Mouse (Mus musculus): Measurements from ENCODE around the gene Flywch2. TPM values are rescaled to one million over a fixed set of nuclear protein-coding genes. Genes with fewer than 3 reads are reported as not detected.

Gene Flywch2
- polyA plus RNA-seq, 1 experiment from 2014 or later, result 27.0 TPM

- Histone ChIP-seq H3K36me3 (ENCODE audit: control insufficient read depth, insufficient read depth, low read length) (peaks cover 27% of the 10 kb centered on the region), H3K27ac (replicated peaks; ENCODE audit: low read depth, low read length) (no peak overlapping the region), H3K9me3 (ENCODE audit: control insufficient read depth, low read length) (no peaks in the 10 kb centered on the region), H3K9ac (ENCODE audit: low read depth, low read length) (no peak overlapping the region), H3K4me3 (ENCODE audit: low read depth, low read length) (peak overlapping the region; percentile 20), H3K27me3 (replicated peaks; ENCODE audit: control insufficient read depth, insufficient read depth, low read length) (peaks cover 34% of the 10 kb centered on the region), H3K4me1 (ENCODE audit: control insufficient read depth, insufficient read depth, low read length) (peaks cover 11% of the 10 kb centered on the region), H3K4me2 (ENCODE audit: low read depth, low read length) (peak overlapping the region; percentile 23; the same call in 1 of the 2 replicates)
- peak; percentile 87 for DNase-seq (ENCODE audit: low spot score)
- ATAC-seq (ENCODE audit: low read depth), result no peak
- WGBS, result 30% methylated on average over 10 of the region's 10 CpGs
Measured at GRCm38 (mm10) chr17:23748631-23749391, 37.1 kb downstream of the Flywch2 start.

DNA sequence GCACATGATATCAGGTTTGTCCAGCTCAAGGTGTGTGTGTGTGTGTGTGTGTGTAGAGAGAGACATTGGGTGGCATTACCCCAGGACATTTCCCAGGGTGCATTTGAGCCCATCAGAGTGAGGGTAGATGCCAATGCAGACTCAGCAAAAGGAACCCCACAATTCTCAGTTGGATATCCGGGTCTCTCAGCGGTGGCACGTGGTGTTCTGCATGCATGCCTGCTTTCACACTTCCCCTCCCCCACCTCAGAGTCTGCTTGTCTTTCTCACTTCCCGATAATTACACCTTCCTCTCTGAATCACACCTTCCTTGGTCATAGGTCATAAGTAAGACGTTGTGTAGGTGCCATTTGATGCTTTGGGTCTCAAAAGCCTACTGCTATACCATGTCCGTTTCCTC lies 37.9 kb downstream of the Flywch2 start:
- ATAC-seq (ENCODE audit: low read depth), result no peak
- Histone ChIP-seq H3K4me1 (ENCODE audit: control insufficient read depth, insufficient read depth, low read length) (peaks cover 11% of the 10 kb centered on the region), H3K9ac (ENCODE audit: low read depth, low read length) (no peak overlapping the region), H3K36me3 (ENCODE audit: control insufficient read depth, insufficient read depth, low read length) (peaks cover 19% of the 10 kb centered on the region), H3K27ac (replicated peaks; ENCODE audit: low read depth, low read length) (no peak overlapping the region), H3K4me3 (ENCODE audit: low read depth, low read length) (no peak overlapping the region), H3K4me2 (ENCODE audit: low read depth, low read length) (no peak overlapping the region), H3K27me3 (replicated peaks; ENCODE audit: control insufficient read depth, insufficient read depth, low read length) (peaks cover 42% of the 10 kb centered on the region), H3K9me3 (ENCODE audit: control insufficient read depth, low read length) (no peaks in the 10 kb centered on the region)
- 31% methylated on average over 6 of the region's 6 CpGs for WGBS
- DNase-seq (ENCODE audit: low spot score), result no peak

DNA sequence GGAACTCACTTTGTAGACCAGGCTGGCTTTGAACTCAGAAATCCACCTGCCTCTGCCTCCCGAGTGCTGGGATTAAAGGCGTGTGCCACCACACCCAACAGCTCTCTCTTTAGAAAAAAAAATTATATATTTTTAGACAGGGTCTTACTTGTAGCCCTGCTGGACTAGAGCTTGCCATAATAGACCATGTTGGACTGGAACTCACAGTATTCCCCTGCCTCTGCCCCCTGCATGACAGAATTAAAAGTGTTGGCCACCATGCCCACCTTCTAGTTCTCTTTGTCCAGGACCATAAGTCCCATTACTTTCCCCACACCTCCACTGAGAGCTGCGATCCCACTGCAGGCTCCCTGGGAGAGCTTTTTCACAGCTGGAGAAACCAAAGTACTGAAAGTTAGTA lies 38.4 kb downstream of the Flywch2 start:
- Histone ChIP-seq H3K27me3 (replicated peaks; ENCODE audit: control insufficient read depth, insufficient read depth, low read length) (peaks cover 47% of the 10 kb centered on the region), H3K4me3 (ENCODE audit: low read depth, low read length) (no peak overlapping the region), H3K9ac (ENCODE audit: low read depth, low read length) (no peak overlapping the region), H3K27ac (replicated peaks; ENCODE audit: low read depth, low read length) (no peak overlapping the region), H3K36me3 (ENCODE audit: control insufficient read depth, insufficient read depth, low read length) (peaks cover 13% of the 10 kb centered on the region), H3K4me2 (ENCODE audit: low read depth, low read length) (no peak overlapping the region), H3K9me3 (ENCODE audit: control insufficient read depth, low read length) (no peaks in the 10 kb centered on the region), H3K4me1 (ENCODE audit: control insufficient read depth, insufficient read depth, low read length) (peaks cover 11% of the 10 kb centered on the region)
- DNase-seq (ENCODE audit: low spot score) (no peak), ATAC-seq (ENCODE audit: low read depth) (no peak)
- WGBS, result 84% methylated on average over 3 of the region's 3 CpGs

GRCm38 (mm10) chr17:23746767-23747166 lies 39.1 kb downstream of the Flywch2 start:
- no peak overlapping the region for H3K9ac ChIP-seq (ENCODE audit: low read depth, low read length)
- no peak overlapping the region for H3K27ac ChIP-seq (replicated peaks; ENCODE audit: low read depth, low read length)
- peak overlapping the region; percentile 54; the same call in 1 of the 2 replicates for H3K4me2 ChIP-seq (ENCODE audit: low read depth, low read length)
- WGBS, result 77% methylated on average over 3 of the region's 3 CpGs
- H3K36me3 ChIP-seq (ENCODE audit: control insufficient read depth, insufficient read depth, low read length), result peaks cover 6% of the 10 kb centered on the region; the same call in 1 of the 2 replicates
- peaks cover 54% of the 10 kb centered on the region for H3K27me3 ChIP-seq (replicated peaks; ENCODE audit: control insufficient read depth, insufficient read depth, low read length)
- H3K4me3 ChIP-seq (ENCODE audit: low read depth, low read length), result no peak overlapping the region
- ATAC-seq (ENCODE audit: low read depth), result no peak
- DNase-seq (ENCODE audit: low spot score), result no peak
- no peaks in the 10 kb centered on the region for H3K9me3 ChIP-seq (ENCODE audit: control insufficient read depth, low read length)
- peaks cover 11% of the 10 kb centered on the region for H3K4me1 ChIP-seq (ENCODE audit: control insufficient read depth, insufficient read depth, low read length)

DNA sequence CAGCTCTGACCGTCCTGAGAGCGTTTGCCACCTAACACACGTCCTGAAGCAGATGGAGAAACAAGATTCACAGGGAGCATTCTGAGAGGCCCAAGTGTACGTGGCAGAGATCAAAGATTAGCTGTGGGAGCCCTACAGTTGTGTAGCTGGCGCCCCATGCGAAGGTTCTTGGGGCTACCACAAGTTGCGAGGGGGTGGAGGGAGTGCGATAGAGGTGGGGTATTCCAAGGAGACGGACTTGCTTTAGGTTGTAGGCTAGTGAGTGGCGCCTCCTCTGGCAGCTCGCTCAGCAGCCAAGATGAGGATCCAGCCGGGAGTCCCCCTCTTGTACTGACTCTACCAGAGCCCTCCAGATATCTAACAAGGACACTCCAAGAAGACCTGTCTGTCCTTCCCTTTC lies 39.6 kb downstream of the Flywch2 start:
- H3K4me2 ChIP-seq (ENCODE audit: low read depth, low read length), result peak overlapping the region; percentile 54

DNA sequence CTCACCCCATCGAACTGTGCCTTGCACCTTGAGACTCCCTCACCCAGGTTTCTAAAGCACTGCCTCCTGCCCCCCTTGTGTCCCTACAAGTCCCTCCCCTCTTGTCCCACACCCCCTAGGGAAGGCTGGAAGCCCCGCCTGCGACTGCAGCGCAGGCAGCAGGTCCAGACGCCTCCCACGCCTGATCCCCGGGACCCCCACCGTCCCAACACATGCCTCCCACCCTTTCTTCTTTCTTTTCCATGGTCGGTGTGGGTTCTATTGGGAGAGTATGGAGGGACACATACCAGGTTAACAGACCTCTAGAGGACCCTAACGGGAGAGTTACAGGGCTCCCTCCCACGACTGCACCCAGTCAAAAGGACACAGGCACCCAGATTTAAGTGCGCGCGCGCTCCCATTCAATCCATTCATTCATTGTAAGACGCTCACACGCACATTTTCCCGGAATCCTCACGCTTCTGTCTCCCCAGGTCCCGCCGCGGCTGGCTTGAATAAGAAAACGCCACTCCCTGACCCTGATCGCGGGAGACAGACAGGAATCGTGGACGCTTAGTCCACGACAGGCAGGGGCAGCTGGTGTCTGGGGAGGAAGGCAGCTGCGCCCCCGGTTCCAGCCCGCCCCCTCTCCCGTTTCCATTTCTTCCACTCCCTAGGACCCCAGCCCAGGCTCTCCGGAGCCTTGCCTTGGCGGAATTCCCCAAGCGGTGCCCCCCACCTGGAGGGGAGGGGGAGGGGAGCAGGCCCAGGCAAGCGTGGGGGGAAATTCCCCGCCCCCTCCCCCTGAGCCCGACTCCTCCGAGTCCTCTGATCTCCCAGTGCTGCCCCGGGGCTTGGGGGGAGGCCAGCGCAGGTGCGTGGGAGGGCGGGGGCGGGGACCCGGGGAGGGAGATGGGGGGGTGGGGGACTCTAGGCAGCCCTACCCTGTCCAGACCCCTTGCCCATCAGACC lies 40.3 kb downstream of the Flywch2 start, which contains the start of gene Kremen2:
Kremen2 (minus strand) TSS at position 533 of the 951 bp plus-strand sequence.
- Histone ChIP-seq H3K9ac (ENCODE audit: low read depth, low read length) (peak within 1 kb of the TSS; percentile 42), H3K36me3 (ENCODE audit: control insufficient read depth, insufficient read depth, low read length) (no peaks in the 10 kb centered on the region), H3K4me3 (ENCODE audit: low read depth, low read length) (peak within 1 kb of the TSS; percentile 33), H3K4me1 (ENCODE audit: control insufficient read depth, insufficient read depth, low read length) (peaks cover 14% of the 10 kb centered on the region), H3K9me3 (ENCODE audit: control insufficient read depth, low read length) (no peaks in the 10 kb centered on the region), H3K27me3 (replicated peaks; ENCODE audit: control insufficient read depth, insufficient read depth, low read length) (peaks cover 66% of the 10 kb centered on the region), H3K4me2 (ENCODE audit: low read depth, low read length) (peak within 1 kb of the TSS; percentile 54), H3K27ac (replicated peaks; ENCODE audit: low read depth, low read length) (no peak within 1 kb of the TSS; the same call in 1 of the 2 replicates)
- peak; percentile 53 for DNase-seq (ENCODE audit: low spot score)
- ATAC-seq (ENCODE audit: low read depth), result peak; percentile 30; the same call in 1 of the 2 replicates
- WGBS, result under 1% methylated on average over 31 of the region's 45 CpGs

More for the DNA sequence above, 39.6 kb downstream of the Flywch2 start:
- peak; percentile 19; the same call in 1 of the 2 replicates for ATAC-seq (ENCODE audit: low read depth)
- DNase-seq (ENCODE audit: low spot score), result peak; percentile 34
- Histone ChIP-seq H3K9ac (ENCODE audit: low read depth, low read length) (no peak overlapping the region), H3K36me3 (ENCODE audit: control insufficient read depth, insufficient read depth, low read length) (peaks cover 2% of the 10 kb centered on the region; the same call in 1 of the 2 replicates), H3K27ac (replicated peaks; ENCODE audit: low read depth, low read length) (no peak overlapping the region), H3K4me3 (ENCODE audit: low read depth, low read length) (peak overlapping the region; percentile 33; the same call in 1 of the 2 replicates), H3K9me3 (ENCODE audit: control insufficient read depth, low read length) (no peaks in the 10 kb centered on the region), H3K4me1 (ENCODE audit: control insufficient read depth, insufficient read depth, low read length) (peaks cover 11% of the 10 kb centered on the region), H3K27me3 (replicated peaks; ENCODE audit: control insufficient read depth, insufficient read depth, low read length) (peaks cover 59% of the 10 kb centered on the region)
- WGBS, result 6% methylated on average over 12 of the region's 12 CpGs

- no peaks in the 10 kb centered on the region for H3K36me3 ChIP-seq (ENCODE audit: control insufficient read depth, insufficient read depth, low read length)
- H3K27ac ChIP-seq (replicated peaks; ENCODE audit: low read depth, low read length), result no peak overlapping the region; the same call in 1 of the 2 replicates
- peaks cover 17% of the 10 kb centered on the region for H3K4me1 ChIP-seq (ENCODE audit: control insufficient read depth, insufficient read depth, low read length)
- DNase-seq (ENCODE audit: low spot score) (no peak), ATAC-seq (ENCODE audit: low read depth) (no peak)
- H3K4me2 ChIP-seq (ENCODE audit: low read depth, low read length), result peak overlapping the region; percentile 54
- H3K9me3 ChIP-seq (ENCODE audit: control insufficient read depth, low read length), result no peaks in the 10 kb centered on the region
- H3K4me3 ChIP-seq (ENCODE audit: low read depth, low read length), result peak overlapping the region; percentile 33
- peak overlapping the region; percentile 42; the same call in 1 of the 2 replicates for H3K9ac ChIP-seq (ENCODE audit: low read depth, low read length)
- H3K27me3 ChIP-seq (replicated peaks; ENCODE audit: control insufficient read depth, insufficient read depth, low read length), result peaks cover 71% of the 10 kb centered on the region
- 6% methylated on average over 8 of the region's 14 CpGs for WGBS
Measured at GRCm38 (mm10) chr17:23744651-23745050, 41.2 kb downstream of the Flywch2 start.

- Histone ChIP-seq H3K27me3 (replicated peaks; ENCODE audit: control insufficient read depth, insufficient read depth, low read length) (peaks cover 76% of the 10 kb centered on the region), H3K36me3 (ENCODE audit: control insufficient read depth, insufficient read depth, low read length) (no peaks in the 10 kb centered on the region), H3K4me2 (ENCODE audit: low read depth, low read length) (peak overlapping the region; percentile 54), H3K4me1 (ENCODE audit: control insufficient read depth, insufficient read depth, low read length) (peaks cover 22% of the 10 kb centered on the region), H3K9ac (ENCODE audit: low read depth, low read length) (no peak overlapping the region), H3K27ac (replicated peaks; ENCODE audit: low read depth, low read length) (no peak overlapping the region; the same call in 1 of the 2 replicates), H3K9me3 (ENCODE audit: control insufficient read depth, low read length) (no peaks in the 10 kb centered on the region), H3K4me3 (ENCODE audit: low read depth, low read length) (peak overlapping the region; percentile 33)
- 18% methylated on average over 7 of the region's 8 CpGs for WGBS
- ATAC-seq (ENCODE audit: low read depth), result no peak
- peak; percentile 67 for DNase-seq (ENCODE audit: low spot score)
Measured at GRCm38 (mm10) chr17:23744076-23744475, 41.8 kb downstream of the Flywch2 start.

Measured in embryonic facial prominence, embryonic 14.5 days (tissue).